ENCODE assay signal across 30 mouse cellular contexts in the genomic region with DNA sequence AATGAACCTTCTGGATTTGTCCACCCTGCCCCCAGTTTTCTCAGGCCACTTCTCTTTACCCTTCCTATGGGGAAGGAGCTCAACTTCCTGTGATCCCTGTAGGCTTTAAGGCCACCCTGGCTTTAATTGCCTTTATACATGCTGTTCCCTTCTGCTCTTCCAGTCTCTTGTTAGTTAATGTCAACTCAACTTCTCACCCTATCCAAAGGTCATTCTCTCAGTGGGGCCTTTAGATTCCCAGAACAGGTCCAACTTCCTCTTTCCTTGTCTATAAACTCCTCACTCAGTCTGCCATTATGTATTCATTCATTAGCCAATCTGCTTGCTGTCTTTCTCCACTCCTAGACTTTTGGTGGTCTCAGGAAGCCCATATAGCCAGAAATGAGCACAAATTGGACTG. TPM values are rescaled to one million over a fixed set of nuclear protein-coding genes. Genes with fewer than 3 reads are reported as not detected.
A peak's percentile ranks its signal among the peaks of the same experiment; 100 is the strongest.
DNase-seq lines count a peak whose midpoint lies in the region; ATAC-seq and TF ChIP-seq lines count a peak whose summit lies in the region.
"Had no signal": no experiment of that assay in that cellular context is flagged by ENCODE, and none has a peak within 500 bp of the region (broad histone marks: within the 10 kb centered on the region; RNA-seq: fewer than 3 reads in every experiment).

No protein-coding gene starts in this region.

- no peak overlapping the region for H3K4me2 ChIP-seq in kidney, embryonic 16.5 days (replicated peaks; ENCODE audit: low read depth, low read length)
- H3K4me2 ChIP-seq in lung, embryonic 16.5 days (ENCODE audit: low read depth, low read length), result no peak overlapping the region
- H3K4me2 ChIP-seq: embryonic facial prominence, embryonic 13.5 days; forebrain, embryonic 15.5 days; heart, embryonic 12.5 days; hindbrain, embryonic 14.5 days; limb, embryonic 15.5 days; lung, embryonic 14.5 days had no signal

- H3K4me1 ChIP-seq in kidney, adult 2 months (ENCODE audit: control insufficient read depth, insufficient read depth, low read length), result no peaks in the 10 kb centered on the region
- peaks cover 5% of the 10 kb centered on the region; the same call in 1 of the 2 replicates for H3K4me1 ChIP-seq in kidney, embryonic 16.5 days (ENCODE audit: insufficient read depth, low read length)
- H3K4me1 ChIP-seq in lung, embryonic 16.5 days (replicated peaks; ENCODE audit: control insufficient read depth, insufficient read depth, low read length), result peaks cover 4% of the 10 kb centered on the region; the same call in 1 of the 2 replicates
- H3K4me1 ChIP-seq: forebrain, embryonic 15.5 days; heart, embryonic 12.5 days had no signal

- H3K27ac ChIP-seq in kidney, adult 2 months (ENCODE audit: insufficient read depth, low read depth, low read length), result no peak overlapping the region; the same call in 1 of the 2 replicates
- no peak overlapping the region; the same call in 1 of the 2 replicates for H3K27ac ChIP-seq in kidney, embryonic 16.5 days (ENCODE audit: low read length)
- H3K27ac ChIP-seq in lung, embryonic 16.5 days (ENCODE audit: low read length), result 0 out of 2 replicates have a peak overlapping the region, but pooled peaks have one; percentile 4
- H3K27ac ChIP-seq in layer of hippocampus, adult 2 months, result no peak overlapping the region
- H3K27ac ChIP-seq: embryonic facial prominence, embryonic 13.5 days; forebrain, embryonic 10.5 days; forebrain, embryonic 15.5 days; gastrocnemius, adult 2 months; heart, adult 2 months; hindbrain, embryonic 14.5 days; limb, embryonic 10.5 days; limb, embryonic 15.5 days had no signal

- H3K4me3 ChIP-seq in kidney, adult 2 months (ENCODE audit: insufficient read depth, low read depth, low read length), result no peak overlapping the region
- no peak overlapping the region for H3K4me3 ChIP-seq in kidney, embryonic 16.5 days (ENCODE audit: low read length)
- no peak overlapping the region for H3K4me3 ChIP-seq in lung, embryonic 16.5 days (ENCODE audit: low read length)
- no peak overlapping the region for H3K4me3 ChIP-seq in layer of hippocampus, adult 2 months
- H3K4me3 ChIP-seq: embryonic facial prominence, embryonic 13.5 days; forebrain, embryonic 10.5 days; forebrain, embryonic 15.5 days; gastrocnemius, adult 2 months; heart, adult 2 months; heart, embryonic 12.5 days; limb, embryonic 10.5 days; limb, embryonic 15.5 days had no signal

- TF ChIP-seq POLR2A in kidney, adult 2 months (IDR thresholded peaks at IDR 0.05; ENCODE audit: low read depth, low read length), result no peak

- H3K36me3 ChIP-seq in kidney, adult 2 months (ENCODE audit: control insufficient read depth, insufficient read depth, low read length), result no peaks in the 10 kb centered on the region
- no peaks in the 10 kb centered on the region for H3K36me3 ChIP-seq in kidney, embryonic 16.5 days (ENCODE audit: insufficient read depth, low read length)
- H3K36me3 ChIP-seq in lung, embryonic 16.5 days (ENCODE audit: control insufficient read depth, insufficient read depth, low read length), result no peaks in the 10 kb centered on the region
- H3K36me3 ChIP-seq: forebrain, embryonic 10.5 days; forebrain, embryonic 15.5 days; heart, embryonic 12.5 days; limb, embryonic 10.5 days had no signal

- no peak overlapping the region for H3K9ac ChIP-seq in kidney, embryonic 16.5 days (replicated peaks; ENCODE audit: low read length)
- H3K9ac ChIP-seq in lung, embryonic 16.5 days (ENCODE audit: low read length), result no peak overlapping the region
- H3K9ac ChIP-seq: embryonic facial prominence, embryonic 13.5 days; forebrain, embryonic 15.5 days; heart, embryonic 12.5 days; hindbrain, embryonic 14.5 days; limb, embryonic 15.5 days; lung, embryonic 14.5 days had no signal

- TF ChIP-seq CTCF in kidney, adult 2 months (conservative IDR thresholded peaks at IDR 0.05; ENCODE audit: insufficient read depth, insufficient read length, low read depth, low read length), result no peak
- no peak for TF ChIP-seq CTCF in layer of hippocampus, adult 2 months (conservative IDR thresholded peaks at IDR 0.05)

- H3K9me3 ChIP-seq in kidney, embryonic 16.5 days (ENCODE audit: low read length), result no peaks in the 10 kb centered on the region
- H3K9me3 ChIP-seq in lung, embryonic 16.5 days (ENCODE audit: control insufficient read depth, low read length), result no peaks in the 10 kb centered on the region
- H3K9me3 ChIP-seq: embryonic facial prominence, embryonic 13.5 days; forebrain, embryonic 10.5 days; forebrain, embryonic 15.5 days; heart, embryonic 12.5 days; limb, embryonic 10.5 days; limb, embryonic 15.5 days had no signal

- ATAC-seq in kidney, embryonic 16.5 days (ENCODE audit: low FRiP score, low TSS enrichment), result no peak
- ATAC-seq in lung, embryonic 16.5 days (ENCODE audit: low read depth), result no peak
- ATAC-seq: activated CD4-positive, CD25-positive, alpha-beta regulatory T cell, adult 4 months; forebrain, embryonic 15.5 days had no signal

- peak; percentile 62 for DNase-seq in kidney, adult 2 months
- DNase-seq in lung, postnatal 14 days, result no peak
- peak; percentile 80 for DNase-seq in large intestine, adult 2 months (ENCODE audit: low read depth, low spot score)
- no peak for DNase-seq in layer of hippocampus, adult 2 months (ENCODE audit: low spot score in 2 of 2)
- DNase-seq in left cerebral cortex, adult 8-10 months (ENCODE audit: low spot score in 2 of 2), result no peak
- DNase-seq in thymus, postnatal 14 days, result no peak
- DNase-seq: adrenal gland, adult 8-10 months; cerebellum, adult 8-10 months; gastrocnemius, adult 2 months; gastrocnemius, postnatal 36 days; heart, adult 2 months; heart, postnatal 4 days; kidney, postnatal 25 days; layer of hippocampus, postnatal 36 days; midbrain, embryonic 14.5 days; thymus, adult 18-20 months; thymus, postnatal 36 days had no signal

- no peaks in the 10 kb centered on the region for H3K27me3 ChIP-seq in kidney, adult 2 months (replicated peaks; ENCODE audit: control insufficient read depth, insufficient read depth, low read length)
- no peaks in the 10 kb centered on the region for H3K27me3 ChIP-seq in kidney, embryonic 16.5 days (ENCODE audit: insufficient read depth, low read length)
- H3K27me3 ChIP-seq in lung, embryonic 16.5 days (ENCODE audit: control insufficient read depth, insufficient read depth, low read depth, low read length), result no peaks in the 10 kb centered on the region
- H3K27me3 ChIP-seq: embryonic facial prominence, embryonic 13.5 days; forebrain, embryonic 15.5 days; heart, embryonic 12.5 days; limb, embryonic 15.5 days had no signal

RNA-seq across cellular contexts. Expression of a gene that starts 40.4 kb away (rescaled TPM):
- polyA plus RNA-seq in kidney, adult 2 months (2012; rRNA removed), result 0.19 and 0.27 TPM in 2 replicates
- polyA plus RNA-seq in kidney, embryonic 16.5 days (2015; fragmentation: Nextera tagmentation; extraction: Ambion mirVana), result 0.80 TPM in 2 replicates
- 9.7 and 11.2 TPM in 2 replicates for polyA plus RNA-seq in lung, embryonic 16.5 days (2015; fragmentation: Nextera tagmentation; extraction: Ambion mirVana)
- 0.70 and 0.99 TPM in 2 replicates for polyA plus RNA-seq in large intestine, adult 2 months (2012; rRNA removed)
- total RNA-seq in layer of hippocampus, adult 2 months (2021), result under 1 TPM; 0.26 to 0.42 TPM
- total RNA-seq in left cerebral cortex, adult 8-10 months (2022), result under 1 TPM; 0.20 to 0.58 (median 0.47) TPM
- total RNA-seq: monocyte, adult 5-6 weeks had no signal
- polyA plus RNA-seq: C2C12 had no signal

Comparison
In these comparisons a context has a peak if more than half of its experiments do, and no peak if none do; other contexts are left out.
1. DNase-seq: peak in kidney, adult 2 months (single experiment) and large intestine, adult 2 months (single experiment); none in lung, postnatal 14 days (single experiment), layer of hippocampus, adult 2 months (0 of 2), left cerebral cortex, adult 8-10 months (0 of 2) and thymus, postnatal 14 days (single experiment).